Mouse (Mus musculus) adrenal gland, adult (tissue): ENCODE measurements around the gene Naa80.

Source experiments
- DNase-seq, 2 experiments: peaks; one replicate each; pipeline ENCODE4 v3.0.0; 2022 to 2023; ENCODE audit warnings: low spot score in 1 of 2; ENCODE audit not compliant: inconsistent age in 2 of 2

The Naa80 gene

GRCm38 (mm10) chr9:107593101-107593976 lies 14.7 kb downstream of the Naa80 start:
- no peak for DNase-seq

- no peak for DNase-seq
Measured at GRCm38 (mm10) chr9:107594281-107595062, 15.8 kb downstream of the Naa80 start.

- peak in 1 of 2 experiments; percentile 60 for DNase-seq
Measured at GRCm38 (mm10) chr9:107596619-107597569, 18.2 kb downstream of the Naa80 start.

- no peak for DNase-seq
Measured at GRCm38 (mm10) chr9:107598385-107598784, 19.7 kb downstream of the Naa80 start.

- no peak for DNase-seq
Measured at GRCm38 (mm10) chr9:107599433-107599832, 20.7 kb downstream of the Naa80 start.

GRCm38 (mm10) chr9:107599842-107600241 lies 21.2 kb downstream of the Naa80 start:
- DNase-seq = no peak

- no peak for DNase-seq
Measured at GRCm38 (mm10) chr9:107600745-107601144, 22.1 kb downstream of the Naa80 start.

- DNase-seq = no peak
Measured at GRCm38 (mm10) chr9:107601275-107601674, 22.6 kb downstream of the Naa80 start.

GRCm38 (mm10) chr9:107602068-107602648 lies 23.5 kb downstream of the Naa80 start:
- peak; percentile 90 to 97 for DNase-seq

GRCm38 (mm10) chr9:107603251-107603650 lies 24.6 kb downstream of the Naa80 start:
- DNase-seq = no peak

- peak in 1 of 2 experiments; percentile 69 for DNase-seq
Measured at GRCm38 (mm10) chr9:107605041-107605661, 26.5 kb downstream of the Naa80 start.

GRCm38 (mm10) chr9:107606591-107606990 lies 27.9 kb downstream of the Naa80 start:
- no peak for DNase-seq

GRCm38 (mm10) chr9:107607036-107607435 lies 28.3 kb downstream of the Naa80 start:
- DNase-seq = no peak

GRCm38 (mm10) chr9:107607653-107608245 lies 29.1 kb downstream of the Naa80 start:
- DNase-seq = no peak

- no peak for DNase-seq
Measured at GRCm38 (mm10) chr9:107608741-107609432, 30.2 kb downstream of the Naa80 start, which contains the start of gene Sema3b. Sema3b (minus strand) TSS chr9:107609229.

- no peak for DNase-seq
Measured at GRCm38 (mm10) chr9:107609433-107609830, 30.7 kb downstream of the Naa80 start.

- no peak for DNase-seq
Measured at GRCm38 (mm10) chr9:107611456-107612190, 32.9 kb downstream of the Naa80 start.
